Mouse (Mus musculus): ENCODE results near the gene Dusp13. TPM values are rescaled to one million over a fixed set of nuclear protein-coding genes. Genes with fewer than 3 reads are reported as not detected.

Gene Dusp13
- total RNA-seq, 2 experiments from 2014 or later, result 0.39 TPM; not detected in 1

GRCm38 (mm10) chr14:21719646-21720383 is 31.2 kb downstream of the Dusp13 start:
- intact Hi-C loops (cut with DNase I), result no loop called here
- DNase-seq (ENCODE audit: extremely low spot score in 1 of 2, low spot score in 2 of 2), result no peak

DNA sequence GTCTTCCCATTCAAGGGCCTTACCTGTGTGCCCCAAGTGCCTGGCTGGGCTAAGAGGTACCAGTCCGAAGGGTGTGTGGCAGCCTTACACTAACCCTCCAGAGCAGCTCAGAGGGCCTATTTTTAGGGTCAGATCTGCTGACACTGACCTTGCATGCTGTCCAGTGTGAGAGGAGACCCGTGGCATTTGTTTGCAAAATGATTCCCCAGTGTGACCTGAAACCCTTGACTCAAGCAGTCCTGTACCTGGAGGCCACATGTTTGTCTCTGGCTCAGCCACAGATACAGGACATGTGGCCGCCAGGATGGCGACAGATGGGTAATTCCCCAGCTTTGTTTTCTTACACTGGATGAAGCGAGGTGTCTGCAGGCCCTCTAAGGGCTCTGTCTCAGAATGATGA is 36.5 kb downstream of the Dusp13 start, which contains the start of gene Dupd1:
Gene Dupd1, minus strand, starts transcription at position 91 of the 400 bp plus-strand sequence.
- intact Hi-C loops (cut with DNase I), result no loop called here
- DNase-seq (ENCODE audit: extremely low spot score in 1 of 2, low spot score in 2 of 2), result no peak

DNA sequence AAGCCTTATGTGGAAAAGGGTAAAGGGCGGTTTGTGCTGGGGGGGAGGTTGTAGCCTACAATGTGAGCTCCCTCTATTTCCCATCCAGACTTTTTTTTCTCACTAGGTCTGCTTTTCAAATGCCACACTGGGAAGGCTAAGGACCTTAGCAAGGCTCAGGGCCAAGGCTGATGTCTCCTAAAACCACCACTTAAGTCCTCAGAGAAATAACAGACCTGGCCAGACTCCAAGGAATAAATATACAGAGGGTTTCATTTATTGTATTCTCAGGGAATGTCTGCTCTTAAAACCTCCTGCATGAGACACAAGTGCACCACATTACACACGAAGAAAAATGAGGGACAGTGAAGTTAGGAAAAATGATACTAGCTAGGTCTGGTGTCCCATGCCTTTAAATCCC is 39.8 kb downstream of the Dusp13 start:
- intact Hi-C loops (cut with DNase I), result no loop called here
- no peak for DNase-seq (ENCODE audit: extremely low spot score in 1 of 2, low spot score in 2 of 2)

DNA sequence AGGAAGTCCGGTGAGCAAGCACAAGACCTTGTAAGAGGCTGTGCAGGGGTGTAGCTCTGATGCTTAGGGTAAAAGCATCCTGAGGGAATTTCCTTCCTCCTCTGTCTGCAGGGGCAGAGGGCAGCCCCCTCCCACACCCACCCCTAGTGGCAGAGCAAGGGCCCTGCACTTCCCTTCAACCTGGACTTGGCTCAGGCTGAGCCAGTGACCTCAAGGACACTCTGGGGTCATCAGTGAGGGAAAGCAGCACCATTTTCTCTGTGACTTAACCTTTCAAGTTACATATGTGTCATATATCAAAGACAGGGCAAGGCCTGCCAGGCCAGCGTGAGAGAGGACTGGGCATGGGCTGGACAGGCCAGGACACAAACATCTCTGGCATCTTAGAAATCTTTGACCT is 41.4 kb downstream of the Dusp13 start:
- DNase-seq (ENCODE audit: extremely low spot score in 1 of 2, low spot score in 2 of 2), result no peak
- intact Hi-C loops (cut with DNase I), result no loop called here

DNA sequence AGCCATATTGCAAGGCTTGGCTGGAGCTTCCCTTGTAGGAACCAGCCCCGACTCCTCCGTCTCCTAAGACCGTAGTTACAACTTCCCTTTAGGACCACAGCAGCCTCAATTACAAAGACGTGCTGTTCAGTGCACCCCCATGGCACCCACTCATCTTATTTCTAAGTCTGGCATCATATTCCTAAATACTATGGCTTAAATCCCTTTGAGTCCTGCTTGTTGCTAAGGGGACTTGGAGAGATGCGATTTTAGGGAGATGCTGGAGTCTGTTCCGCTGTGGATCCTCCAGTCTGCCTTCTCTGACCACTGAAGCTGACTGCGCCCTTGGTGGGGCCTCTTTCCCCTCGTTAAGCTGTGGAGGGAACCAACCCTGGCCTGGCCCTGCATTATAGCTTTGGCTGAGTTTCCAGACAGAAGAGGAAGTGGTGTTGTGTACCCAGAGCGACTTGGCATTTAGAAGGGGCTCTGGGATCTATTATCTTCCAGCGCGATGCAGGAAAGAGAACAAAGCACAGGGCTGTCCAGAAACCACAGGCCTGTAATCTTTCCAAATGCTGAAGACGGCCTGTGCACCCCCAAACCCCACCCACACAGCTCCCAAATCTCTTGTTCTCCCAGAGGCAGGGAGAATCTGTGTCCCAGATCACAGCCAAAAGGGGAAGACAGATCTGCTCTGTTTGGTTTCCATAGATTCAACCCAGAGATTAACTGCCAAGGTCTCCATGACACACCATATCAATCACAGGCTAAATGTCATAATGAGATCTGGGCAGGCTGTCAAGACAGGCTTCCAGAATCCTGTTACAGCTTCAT is 44.0 kb downstream of the Dusp13 start:
- intact Hi-C loops (cut with DNase I), result no loop called here
- peak; percentile 50 to 55 for DNase-seq (ENCODE audit: extremely low spot score in 1 of 2, low spot score in 2 of 2)

DNA sequence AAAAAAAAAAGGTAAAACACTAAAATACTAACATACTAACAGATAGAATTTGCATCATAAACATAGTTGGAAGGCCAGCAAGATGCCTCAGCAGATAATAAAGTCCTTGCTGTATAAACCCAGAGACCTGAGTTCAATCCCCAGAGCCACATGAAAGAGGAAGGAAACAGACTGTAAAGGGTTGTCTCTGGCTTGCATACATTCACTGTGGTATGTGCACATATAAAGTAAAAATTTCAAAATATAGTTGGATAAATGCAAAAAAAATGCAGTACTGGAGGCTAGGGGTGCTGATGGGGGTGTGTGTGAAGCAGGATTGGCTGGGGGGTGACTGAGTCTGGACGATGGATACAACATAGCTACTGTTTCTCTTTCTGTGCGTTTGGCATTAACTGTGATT is 45.5 kb downstream of the Dusp13 start:
- intact Hi-C loops (cut with DNase I), result no loop called here
- DNase-seq (ENCODE audit: extremely low spot score in 1 of 2, low spot score in 2 of 2), result no peak

- intact Hi-C loops (cut with DNase I), result no loop called here
- DNase-seq (ENCODE audit: extremely low spot score in 1 of 2, low spot score in 2 of 2), result no peak
Observed at GRCm38 (mm10) chr14:21703255-21703654, 47.7 kb downstream of the Dusp13 start.

DNA sequence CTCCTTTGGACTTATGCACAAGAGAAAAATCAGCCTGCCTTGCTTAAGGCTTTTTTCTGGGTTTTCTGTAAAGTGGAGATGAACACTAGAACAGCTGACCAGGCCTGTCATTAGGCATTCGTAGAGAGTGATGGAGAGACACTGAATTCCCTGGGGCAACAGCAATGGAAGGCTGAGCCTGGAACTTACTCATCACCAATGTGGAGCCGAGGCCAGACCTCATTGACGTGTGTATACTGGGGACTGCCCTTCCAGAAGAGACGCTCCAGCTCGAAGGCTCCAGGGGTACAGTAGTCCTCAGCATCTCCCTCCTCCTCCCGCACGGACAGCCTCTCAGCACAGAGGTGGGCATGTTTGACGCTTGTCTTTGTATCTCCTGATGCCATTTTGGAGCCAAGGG is 48.3 kb downstream of the Dusp13 start:
- intact Hi-C loops (cut with DNase I), result no loop called here

GRCm38 (mm10) chr14:21696186-21696830 is 54.7 kb downstream of the Dusp13 start:
- no peak for DNase-seq (ENCODE audit: extremely low spot score in 1 of 2, low spot score in 2 of 2)
- intact Hi-C loops (cut with DNase I), result no loop called here

More for the DNA sequence above, 48.3 kb downstream of the Dusp13 start:
- DNase-seq (ENCODE audit: extremely low spot score in 1 of 2, low spot score in 2 of 2), result no peak

- intact Hi-C loops (cut with DNase I), result no loop called here
- DNase-seq (ENCODE audit: extremely low spot score in 1 of 2, low spot score in 2 of 2), result no peak
Observed at GRCm38 (mm10) chr14:21695020-21695419, 56.0 kb downstream of the Dusp13 start.

DNA sequence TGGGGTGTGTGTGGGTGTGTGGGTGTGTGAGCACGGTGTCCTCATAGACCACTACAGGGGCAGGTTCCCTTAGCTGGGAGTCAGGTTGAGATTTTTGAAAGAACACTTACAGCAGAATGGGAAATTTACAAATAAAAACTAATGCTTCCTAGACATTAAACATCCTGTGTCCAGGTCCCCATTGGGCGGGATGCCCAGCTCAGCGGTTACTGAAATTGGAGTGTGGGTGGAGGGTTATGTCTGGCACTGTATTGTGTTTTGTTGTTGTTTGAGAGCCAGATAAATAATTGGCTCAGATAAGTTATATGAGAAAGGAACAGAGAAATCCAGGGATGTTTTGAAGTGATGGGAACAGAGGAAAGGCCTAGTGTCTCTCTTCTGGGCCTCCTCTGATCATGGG is 59.9 kb downstream of the Dusp13 start:
- DNase-seq (ENCODE audit: extremely low spot score in 1 of 2, low spot score in 2 of 2), result no peak
- intact Hi-C loops (cut with DNase I), result no loop called here

DNA sequence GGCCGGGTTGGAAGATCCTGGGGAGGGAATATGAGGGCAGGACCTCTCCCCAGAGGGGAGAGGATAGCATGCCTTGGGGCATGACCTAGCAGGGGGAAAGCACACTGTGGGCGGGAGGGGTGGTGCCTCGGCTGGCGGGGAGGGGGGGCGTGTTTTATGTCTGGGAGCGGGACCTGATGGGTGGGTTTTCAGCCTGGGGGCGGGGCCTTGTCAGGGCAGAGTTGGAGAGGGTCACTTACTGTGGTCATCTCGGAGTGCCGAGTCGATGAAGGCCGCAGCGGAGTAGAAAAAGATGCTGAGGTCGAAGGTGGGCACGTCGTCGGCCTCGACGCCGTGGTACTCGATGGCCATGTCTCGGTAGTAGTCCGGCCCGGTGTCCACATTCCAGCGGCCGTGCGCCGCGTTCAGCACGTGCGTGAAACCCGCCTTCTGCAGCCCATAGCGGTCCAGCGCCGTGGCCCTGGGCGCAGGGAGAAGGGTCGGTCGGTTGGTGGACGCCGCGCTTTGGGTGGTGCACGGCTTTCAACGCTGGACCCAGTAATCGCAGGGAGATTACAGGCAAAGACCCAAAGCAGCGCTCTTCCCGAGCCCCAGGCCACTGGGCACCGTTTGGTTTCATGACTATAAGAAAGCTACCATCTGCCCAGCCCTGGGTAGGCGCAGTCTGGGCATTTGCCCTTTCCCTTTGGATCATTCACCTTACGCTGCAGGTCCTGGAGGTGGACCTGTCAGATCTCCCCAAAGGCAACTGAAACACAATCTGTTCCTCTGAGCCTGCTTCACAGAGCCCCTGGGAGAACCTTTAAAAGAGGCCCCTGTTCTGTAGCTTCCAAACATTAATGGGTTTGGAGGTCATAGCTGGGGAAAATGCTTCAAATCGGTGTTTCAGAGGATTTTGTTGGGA is 64.4 kb downstream of the Dusp13 start:
- peak in 1 of 2 experiments; percentile 64 for DNase-seq (ENCODE audit: extremely low spot score in 1 of 2, low spot score in 2 of 2)
- intact Hi-C loops (cut with DNase I), result no loop called here

GRCm38 (mm10) chr14:21685411-21686146 is 65.4 kb downstream of the Dusp13 start:
- DNase-seq (ENCODE audit: extremely low spot score in 1 of 2, low spot score in 2 of 2), result no peak
- intact Hi-C loops (cut with DNase I), result no loop called here

DNA sequence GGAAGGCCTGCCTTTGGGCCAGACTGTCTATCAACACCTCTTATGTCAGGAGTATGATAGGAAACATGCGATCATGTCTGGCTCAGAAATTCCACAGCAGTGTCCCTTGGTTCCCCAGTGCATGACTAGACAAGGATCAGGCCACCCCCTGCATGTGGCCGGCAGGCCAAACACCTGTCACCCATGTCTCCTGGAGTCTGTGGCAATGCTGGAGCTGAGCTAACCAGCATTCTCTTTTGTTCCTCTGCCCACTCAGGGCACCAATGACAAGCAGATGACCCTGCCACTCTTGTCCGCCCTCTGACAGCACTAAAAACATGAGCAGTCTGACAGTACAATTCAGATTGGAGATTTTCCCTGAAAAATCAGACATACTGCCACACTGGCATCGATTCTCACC is 67.1 kb downstream of the Dusp13 start:
- intact Hi-C loops (cut with DNase I), result no loop called here
- no peak for DNase-seq (ENCODE audit: extremely low spot score in 1 of 2, low spot score in 2 of 2)
